Mouse (Mus musculus): ENCODE measurements at regions not wholly inside any gene's neighbourhood (a gene's known extent, or its start where the extent isn't known, plus 50 kb on each side); places are given as distances from the start of the nearest gene placed in this dataset.
A peak's percentile ranks its signal among the peaks of the same experiment; 100 is the strongest.

- H3K27me3 ChIP-seq (ENCODE audit: control insufficient read depth, insufficient read depth, low read length): no peaks in the 10 kb centered on the region
- no peaks in the 10 kb centered on the region for H3K36me3 ChIP-seq (ENCODE audit: control insufficient read depth, insufficient read depth, low read length)
- no peak overlapping the region for H3K27ac ChIP-seq (ENCODE audit: low read depth, low read length)
- no peak overlapping the region for H3K4me3 ChIP-seq (ENCODE audit: low read length)
- H3K9ac ChIP-seq (ENCODE audit: low read depth, low read length): no peak overlapping the region
- no peaks in the 10 kb centered on the region for H3K4me1 ChIP-seq (ENCODE audit: control insufficient read depth, insufficient read depth, low read length)
- ATAC-seq (ENCODE audit: low FRiP score, low TSS enrichment): no peak
- no peaks in the 10 kb centered on the region for H3K9me3 ChIP-seq (ENCODE audit: control insufficient read depth, low read length)
- H3K4me2 ChIP-seq (replicated peaks; ENCODE audit: low read depth, low read length): no peak overlapping the region
- WGBS: 97% methylated on average over 2 of the region's 2 CpGs
Measured at GRCm38 (mm10) chr5:46054850-46055249, 197.4 kb upstream of the Lcorl start.

DNA sequence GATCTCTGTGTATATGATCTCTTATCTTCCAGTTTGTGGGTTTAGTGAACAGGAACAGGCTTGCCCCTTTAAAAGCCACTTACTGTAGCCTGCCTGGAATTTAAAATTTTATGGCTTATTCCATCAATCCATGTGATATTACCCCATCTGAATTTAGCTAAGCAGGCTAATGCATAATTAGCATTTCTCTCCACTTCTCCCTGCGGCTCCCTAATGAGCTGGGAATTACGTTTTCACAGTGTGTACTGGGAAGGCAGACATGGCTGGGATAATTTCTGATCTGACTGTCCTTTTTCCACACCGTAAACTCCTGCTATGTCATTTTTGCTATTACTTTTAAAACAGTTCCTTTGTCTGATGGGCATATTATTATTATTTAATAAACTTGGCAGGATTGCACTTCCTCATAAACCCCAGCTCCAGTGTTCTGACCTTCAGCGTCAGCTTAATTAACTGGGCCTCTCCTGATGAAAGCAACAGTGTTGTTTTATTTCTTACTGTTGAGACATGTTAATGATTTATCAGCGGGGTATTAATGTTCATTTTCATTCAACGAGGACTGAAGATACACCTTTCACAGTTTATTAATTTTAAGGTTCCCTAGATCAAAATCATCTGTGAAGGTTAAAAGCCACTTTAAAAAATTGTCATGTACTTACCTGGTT lies 185.4 kb upstream of the Lcorl start:
- no peak for ATAC-seq (ENCODE audit: low FRiP score, low TSS enrichment)
- Histone ChIP-seq H3K9me3 (ENCODE audit: control insufficient read depth, low read length) (no peaks in the 10 kb centered on the region), H3K27ac (ENCODE audit: low read depth, low read length) (no peak overlapping the region), H3K9ac (ENCODE audit: low read depth, low read length) (no peak overlapping the region), H3K4me3 (ENCODE audit: low read length) (no peak overlapping the region), H3K27me3 (ENCODE audit: control insufficient read depth, insufficient read depth, low read length) (no peaks in the 10 kb centered on the region), H3K4me2 (replicated peaks; ENCODE audit: low read depth, low read length) (no peak overlapping the region), H3K36me3 (ENCODE audit: control insufficient read depth, insufficient read depth, low read length) (no peaks in the 10 kb centered on the region), H3K4me1 (ENCODE audit: control insufficient read depth, insufficient read depth, low read length) (no peaks in the 10 kb centered on the region)
- 64% methylated on average over 6 of the region's 6 CpGs for WGBS

DNA sequence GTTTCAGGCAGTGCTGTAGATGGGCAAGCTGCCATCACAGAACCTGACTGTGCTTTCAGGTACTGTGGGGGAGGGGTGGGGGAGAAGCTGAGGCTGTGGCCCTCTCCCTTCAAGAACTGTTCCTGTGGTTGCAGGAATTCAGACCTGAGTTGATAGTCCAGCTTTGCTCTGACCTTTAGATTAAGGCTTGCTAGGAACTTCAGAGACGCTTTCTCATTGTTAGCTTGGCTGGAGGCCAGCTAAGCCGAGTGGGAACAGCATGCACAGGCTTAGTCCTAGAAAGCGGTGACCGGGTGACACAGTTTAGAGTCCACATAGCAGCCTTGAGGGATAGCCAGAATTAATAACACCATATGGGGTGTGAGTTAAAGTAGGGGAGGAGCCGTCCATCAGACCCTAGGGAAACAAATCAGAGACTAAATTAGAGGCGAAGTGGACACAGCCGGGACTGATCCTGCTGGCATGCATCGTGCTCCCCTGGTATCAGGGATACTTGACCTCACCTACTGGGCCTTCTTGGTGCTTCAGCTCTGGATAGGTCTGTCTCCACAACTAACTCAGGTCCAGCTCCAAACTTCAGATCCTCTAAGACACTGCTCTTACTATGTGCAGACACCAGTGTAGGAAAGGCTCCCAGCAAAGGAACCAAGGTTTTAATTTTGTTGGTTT lies 175.7 kb upstream of the Lcorl start:
- H3K36me3 ChIP-seq (ENCODE audit: control insufficient read depth, insufficient read depth, low read length): no peaks in the 10 kb centered on the region

DNA sequence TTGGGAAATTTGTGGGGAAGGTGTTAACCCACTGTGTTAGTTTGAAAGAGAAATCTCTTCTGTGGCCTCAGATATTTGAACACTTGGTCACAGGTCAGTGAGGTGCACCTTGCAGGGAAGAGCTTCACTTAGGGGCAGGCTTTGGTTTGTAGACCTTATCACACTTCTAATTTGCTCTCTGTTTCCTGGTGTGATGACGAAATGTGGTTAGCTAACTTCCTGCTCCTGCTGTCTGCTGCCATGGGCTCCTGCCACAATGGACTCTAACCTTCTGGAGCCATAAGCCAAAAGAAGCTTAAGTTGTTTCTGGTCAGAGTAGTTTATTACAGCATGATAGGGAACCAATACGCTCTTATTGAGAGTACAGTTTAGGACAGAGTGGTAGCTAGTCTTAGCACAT lies 174.8 kb upstream of the Lcorl start:
- no peak for ATAC-seq (ENCODE audit: low FRiP score, low TSS enrichment)
- Histone ChIP-seq H3K27me3 (ENCODE audit: control insufficient read depth, insufficient read depth, low read length) (no peaks in the 10 kb centered on the region), H3K9me3 (ENCODE audit: control insufficient read depth, low read length) (no peaks in the 10 kb centered on the region), H3K4me1 (ENCODE audit: control insufficient read depth, insufficient read depth, low read length) (peaks cover 5% of the 10 kb centered on the region; the same call in 1 of the 2 replicates), H3K36me3 (ENCODE audit: control insufficient read depth, insufficient read depth, low read length) (no peaks in the 10 kb centered on the region), H3K9ac (ENCODE audit: low read depth, low read length) (no peak overlapping the region), H3K4me3 (ENCODE audit: low read length) (no peak overlapping the region), H3K4me2 (replicated peaks; ENCODE audit: low read depth, low read length) (no peak overlapping the region), H3K27ac (ENCODE audit: low read depth, low read length) (no peak overlapping the region)
- 84% methylated on average over 2 of the region's 2 CpGs for WGBS

More for the DNA sequence above, 175.7 kb upstream of the Lcorl start:
- H3K4me3 ChIP-seq (ENCODE audit: low read length): no peak overlapping the region
- H3K9me3 ChIP-seq (ENCODE audit: control insufficient read depth, low read length): no peaks in the 10 kb centered on the region
- no peaks in the 10 kb centered on the region for H3K27me3 ChIP-seq (ENCODE audit: control insufficient read depth, insufficient read depth, low read length)
- H3K4me1 ChIP-seq (ENCODE audit: control insufficient read depth, insufficient read depth, low read length): peaks cover 5% of the 10 kb centered on the region; the same call in 1 of the 2 replicates
- WGBS: 52% methylated on average over 8 of the region's 8 CpGs
- H3K27ac ChIP-seq (ENCODE audit: low read depth, low read length): no peak overlapping the region
- no peak overlapping the region for H3K9ac ChIP-seq (ENCODE audit: low read depth, low read length)
- H3K4me2 ChIP-seq (replicated peaks; ENCODE audit: low read depth, low read length): no peak overlapping the region; the same call in 1 of the 2 replicates
- ATAC-seq (ENCODE audit: low FRiP score, low TSS enrichment): peak; percentile 78; the same call in 1 of the 2 replicates

DNA sequence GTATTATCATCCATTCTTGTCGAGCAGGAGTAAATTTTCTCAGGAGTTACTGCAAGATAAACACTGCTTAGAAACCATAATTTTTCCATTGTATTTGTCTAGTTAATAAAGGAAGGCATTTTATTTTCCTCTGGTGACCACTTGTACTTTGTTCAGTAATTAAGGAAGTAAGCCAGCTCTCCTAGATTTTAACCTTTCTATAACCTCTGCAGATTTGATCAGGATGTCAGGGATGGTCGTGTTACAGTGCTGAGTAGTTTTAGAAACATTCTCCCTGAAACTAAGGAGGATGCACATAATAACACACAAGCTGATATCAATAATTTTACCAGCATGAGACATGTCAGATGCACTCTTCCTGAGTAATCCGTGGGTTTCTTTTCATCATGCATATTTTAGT lies 166.7 kb upstream of the Lcorl start:
- no peak for ATAC-seq (ENCODE audit: low FRiP score, low TSS enrichment)
- H3K9ac ChIP-seq (ENCODE audit: low read depth, low read length): no peak overlapping the region
- no peaks in the 10 kb centered on the region for H3K27me3 ChIP-seq (ENCODE audit: control insufficient read depth, insufficient read depth, low read length)
- WGBS: 13% methylated on average over 3 of the region's 3 CpGs
- H3K4me2 ChIP-seq (replicated peaks; ENCODE audit: low read depth, low read length): no peak overlapping the region
- no peaks in the 10 kb centered on the region for H3K36me3 ChIP-seq (ENCODE audit: control insufficient read depth, insufficient read depth, low read length)
- peaks cover 5% of the 10 kb centered on the region; the same call in 1 of the 2 replicates for H3K4me1 ChIP-seq (ENCODE audit: control insufficient read depth, insufficient read depth, low read length)
- no peak overlapping the region for H3K27ac ChIP-seq (ENCODE audit: low read depth, low read length)
- H3K4me3 ChIP-seq (ENCODE audit: low read length): no peak overlapping the region
- H3K9me3 ChIP-seq (ENCODE audit: control insufficient read depth, low read length): no peaks in the 10 kb centered on the region

DNA sequence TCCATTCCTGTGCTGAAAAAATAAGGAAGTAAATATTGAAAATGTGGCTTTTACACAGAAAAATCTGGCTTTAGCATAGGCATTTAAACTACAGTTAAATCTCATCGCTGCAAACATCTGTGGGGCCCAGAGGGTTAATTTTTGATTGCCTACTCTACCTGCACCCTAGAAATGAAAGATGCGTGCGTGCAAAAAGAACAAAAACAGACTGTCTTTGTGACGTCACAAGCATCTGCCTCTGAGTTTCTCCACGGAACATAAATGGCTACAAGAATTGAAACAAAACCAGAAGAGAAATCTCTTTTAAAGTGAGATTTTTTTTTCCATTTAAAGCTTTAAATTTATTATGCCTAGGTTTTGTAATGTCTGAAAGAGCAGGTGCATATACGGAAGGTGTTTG lies 166.0 kb upstream of the Lcorl start:
- H3K9me3 ChIP-seq (ENCODE audit: control insufficient read depth, low read length): no peaks in the 10 kb centered on the region
- no peak overlapping the region for H3K4me3 ChIP-seq (ENCODE audit: low read length)
- H3K36me3 ChIP-seq (ENCODE audit: control insufficient read depth, insufficient read depth, low read length): no peaks in the 10 kb centered on the region
- peaks cover 5% of the 10 kb centered on the region; the same call in 1 of the 2 replicates for H3K4me1 ChIP-seq (ENCODE audit: control insufficient read depth, insufficient read depth, low read length)
- H3K9ac ChIP-seq (ENCODE audit: low read depth, low read length): no peak overlapping the region
- WGBS: 42% methylated on average over 6 of the region's 6 CpGs
- H3K27ac ChIP-seq (ENCODE audit: low read depth, low read length): no peak overlapping the region
- H3K27me3 ChIP-seq (ENCODE audit: control insufficient read depth, insufficient read depth, low read length): no peaks in the 10 kb centered on the region
- ATAC-seq (ENCODE audit: low FRiP score, low TSS enrichment): no peak
- no peak overlapping the region for H3K4me2 ChIP-seq (replicated peaks; ENCODE audit: low read depth, low read length)

GRCm38 (mm10) chr5:46022047-46022422 lies 164.6 kb upstream of the Lcorl start:
- no peak for ATAC-seq (ENCODE audit: low FRiP score, low TSS enrichment)
- no peaks in the 10 kb centered on the region for H3K9me3 ChIP-seq (ENCODE audit: control insufficient read depth, low read length)
- H3K27ac ChIP-seq (ENCODE audit: low read depth, low read length): no peak overlapping the region
- 67% methylated on average over 7 of the region's 7 CpGs for WGBS
- H3K9ac ChIP-seq (ENCODE audit: low read depth, low read length): no peak overlapping the region
- H3K36me3 ChIP-seq (ENCODE audit: control insufficient read depth, insufficient read depth, low read length): no peaks in the 10 kb centered on the region
- no peak overlapping the region for H3K4me3 ChIP-seq (ENCODE audit: low read length)
- H3K4me1 ChIP-seq (ENCODE audit: control insufficient read depth, insufficient read depth, low read length): peaks cover 5% of the 10 kb centered on the region; the same call in 1 of the 2 replicates
- no peaks in the 10 kb centered on the region for H3K27me3 ChIP-seq (ENCODE audit: control insufficient read depth, insufficient read depth, low read length)
- H3K4me2 ChIP-seq (replicated peaks; ENCODE audit: low read depth, low read length): no peak overlapping the region

DNA sequence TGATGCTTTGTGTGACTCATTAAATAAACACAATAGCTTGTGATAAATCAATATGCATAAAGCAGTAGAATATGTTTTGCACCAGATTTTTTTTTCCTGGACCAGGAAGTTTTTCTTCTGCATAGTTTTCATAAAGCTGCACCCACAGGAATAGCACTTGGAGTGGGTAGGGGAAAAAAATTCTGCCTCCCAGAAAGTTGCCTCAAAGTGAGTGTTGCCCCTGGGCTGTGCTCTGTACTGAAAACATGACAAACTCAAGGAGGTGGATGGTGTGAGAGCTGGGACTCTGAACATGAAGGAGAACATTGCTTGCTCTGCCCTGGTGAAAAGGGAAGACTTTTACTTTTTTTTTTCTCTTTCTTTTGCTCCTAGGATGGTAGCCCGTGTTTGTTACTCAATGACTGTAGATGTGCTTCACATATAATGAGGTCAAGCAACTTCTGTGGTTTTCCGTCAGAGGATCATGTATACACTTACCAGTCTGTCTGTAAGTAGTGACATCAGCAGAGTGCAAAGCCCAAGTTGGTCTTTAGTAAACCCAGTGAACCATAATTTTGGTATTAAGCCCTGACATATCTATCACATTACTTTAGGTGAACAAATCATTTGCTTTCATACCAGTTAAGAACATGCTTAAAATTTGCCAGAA lies 164.1 kb upstream of the Lcorl start:
- H3K9ac ChIP-seq (ENCODE audit: low read depth, low read length): no peak overlapping the region
- no peak for ATAC-seq (ENCODE audit: low FRiP score, low TSS enrichment)
- no peak overlapping the region for H3K4me3 ChIP-seq (ENCODE audit: low read length)
- no peak overlapping the region for H3K4me2 ChIP-seq (replicated peaks; ENCODE audit: low read depth, low read length)
- no peak overlapping the region for H3K27ac ChIP-seq (ENCODE audit: low read depth, low read length)
- peaks cover 5% of the 10 kb centered on the region; the same call in 1 of the 2 replicates for H3K4me1 ChIP-seq (ENCODE audit: control insufficient read depth, insufficient read depth, low read length)
- no peaks in the 10 kb centered on the region for H3K27me3 ChIP-seq (ENCODE audit: control insufficient read depth, insufficient read depth, low read length)
- H3K36me3 ChIP-seq (ENCODE audit: control insufficient read depth, insufficient read depth, low read length): no peaks in the 10 kb centered on the region
- H3K9me3 ChIP-seq (ENCODE audit: control insufficient read depth, low read length): no peaks in the 10 kb centered on the region
- WGBS: 70% methylated on average over 2 of the region's 2 CpGs

GRCm38 (mm10) chr5:46020175-46020574 lies 162.8 kb upstream of the Lcorl start:
- Histone ChIP-seq H3K36me3 (ENCODE audit: control insufficient read depth, insufficient read depth, low read length) (no peaks in the 10 kb centered on the region), H3K4me1 (ENCODE audit: control insufficient read depth, insufficient read depth, low read length) (peaks cover 5% of the 10 kb centered on the region; the same call in 1 of the 2 replicates), H3K4me2 (replicated peaks; ENCODE audit: low read depth, low read length) (no peak overlapping the region), H3K27me3 (ENCODE audit: control insufficient read depth, insufficient read depth, low read length) (no peaks in the 10 kb centered on the region), H3K4me3 (ENCODE audit: low read length) (no peak overlapping the region), H3K9me3 (ENCODE audit: control insufficient read depth, low read length) (no peaks in the 10 kb centered on the region), H3K27ac (ENCODE audit: low read depth, low read length) (no peak overlapping the region), H3K9ac (ENCODE audit: low read depth, low read length) (no peak overlapping the region)
- 87% methylated on average over 4 of the region's 4 CpGs for WGBS
- no peak for ATAC-seq (ENCODE audit: low FRiP score, low TSS enrichment)

Data from kidney, embryonic 14.5 days (tissue).